Mouse (Mus musculus): ENCODE measurements at regions not wholly inside any gene's neighbourhood (a gene's known extent, or its start where the extent isn't known, plus 50 kb on each side); places are given as distances from the start of the nearest gene placed in this dataset.

- TF ChIP-seq CTCF (IDR thresholded peaks at IDR 0.05; ENCODE audit: control insufficient read depth, insufficient read depth, insufficient replicate concordance, low read depth, low read length), result no peak
- TF ChIP-seq POLR2A (IDR thresholded peaks at IDR 0.05; ENCODE audit: control insufficient read depth, low read depth, low read length), result no peak
Measured at GRCm38 (mm10) chr15:41945226-41945625, 1811.1 kb downstream of the 9330182O14Rik start.
